Mouse (Mus musculus): ENCODE data around the gene Gnas. TPM values are rescaled to one million over a fixed set of nuclear protein-coding genes. Genes with fewer than 3 reads are reported as not detected.

Gnas gene
- total RNA-seq, 2 experiments from 2014 or later: 1,660 to 1,705 TPM

GRCm38 (mm10) chr2:174288673-174289430 is 4.7 kb downstream of the Gnas start:
- intact Hi-C loops (cut with DNase I; ENCODE audit: low total_unique reads): no loop called here
- no peak for DNase-seq

- no peak for DNase-seq
- intact Hi-C loops (cut with DNase I; ENCODE audit: low total_unique reads): no loop called here
Measured at GRCm38 (mm10) chr2:174291029-174291661, 7.0 kb downstream of the Gnas start.

- intact Hi-C loops (cut with DNase I; ENCODE audit: low total_unique reads): no loop called here
- DNase-seq: no peak
Measured at GRCm38 (mm10) chr2:174291662-174292030, 7.5 kb downstream of the Gnas start.

- intact Hi-C loops (cut with DNase I; ENCODE audit: low total_unique reads): no loop called here
- DNase-seq: no peak
Measured at GRCm38 (mm10) chr2:174294457-174294856, 10.3 kb downstream of the Gnas start.

GRCm38 (mm10) chr2:174295175-174295899 is 11.2 kb downstream of the Gnas start:
- intact Hi-C loops (cut with DNase I; ENCODE audit: low total_unique reads): loop anchor here (5.0 kb wide), 1 partner anchor 718 kb away; the partner anchor contains the start of gene Ankrd60
- DNase-seq: peak; percentile 74

- intact Hi-C loops (cut with DNase I; ENCODE audit: low total_unique reads): loop anchor here (5.0 kb wide), 1 partner anchor 719 kb away; the partner anchor contains the start of gene Ankrd60
- no peak for DNase-seq
Measured at GRCm38 (mm10) chr2:174295900-174296465, 11.9 kb downstream of the Gnas start.

- DNase-seq: no peak
- intact Hi-C loops (cut with DNase I; ENCODE audit: low total_unique reads): loop anchor here (5.0 kb wide), 1 partner anchor 720 kb away; the partner anchor contains the start of gene Ankrd60
Measured at GRCm38 (mm10) chr2:174297086-174297571, 13.0 kb downstream of the Gnas start.

GRCm38 (mm10) chr2:174297851-174298250 is 13.7 kb downstream of the Gnas start:
- DNase-seq: no peak
- intact Hi-C loops (cut with DNase I; ENCODE audit: low total_unique reads): loop anchor here (5.0 kb wide), 1 partner anchor 721 kb away; the partner anchor contains the start of gene Ankrd60

GRCm38 (mm10) chr2:174298471-174298870 is 14.4 kb downstream of the Gnas start:
- intact Hi-C loops (cut with DNase I; ENCODE audit: low total_unique reads): loop anchor here (5.0 kb wide), 1 partner anchor 721 kb away; the partner anchor contains the start of gene Ankrd60
- DNase-seq: no peak

GRCm38 (mm10) chr2:174299091-174299770 is 15.1 kb downstream of the Gnas start:
- intact Hi-C loops (cut with DNase I; ENCODE audit: low total_unique reads): loop anchor here (5.0 kb wide), 1 partner anchor 722 kb away; the partner anchor contains the start of gene Ankrd60
- DNase-seq: no peak

GRCm38 (mm10) chr2:174299771-174300160 is 15.6 kb downstream of the Gnas start:
- intact Hi-C loops (cut with DNase I; ENCODE audit: low total_unique reads): loop anchor here (5.0 kb wide), 1 partner anchor 722 kb away; the partner anchor contains the start of gene Ankrd60
- no peak for DNase-seq

- DNase-seq: no peak
- intact Hi-C loops (cut with DNase I; ENCODE audit: low total_unique reads): no loop called here
Measured at GRCm38 (mm10) chr2:174300186-174300585, 16.1 kb downstream of the Gnas start.

GRCm38 (mm10) chr2:174300666-174301065 is 16.5 kb downstream of the Gnas start:
- intact Hi-C loops (cut with DNase I; ENCODE audit: low total_unique reads): no loop called here
- no peak for DNase-seq

- no peak for DNase-seq
- intact Hi-C loops (cut with DNase I; ENCODE audit: low total_unique reads): no loop called here
Measured at GRCm38 (mm10) chr2:174302526-174302925, 18.4 kb downstream of the Gnas start.

- intact Hi-C loops (cut with DNase I; ENCODE audit: low total_unique reads): no loop called here
- DNase-seq: no peak
Measured at GRCm38 (mm10) chr2:174305646-174306045, 21.5 kb downstream of the Gnas start.

- DNase-seq: no peak
- intact Hi-C loops (cut with DNase I; ENCODE audit: low total_unique reads): no loop called here
Measured at GRCm38 (mm10) chr2:174307903-174308302, 23.8 kb downstream of the Gnas start.

GRCm38 (mm10) chr2:174310913-174311514 is 26.9 kb downstream of the Gnas start:
- intact Hi-C loops (cut with DNase I; ENCODE audit: low total_unique reads): loop anchor here (2.0 to 5.0 kb wide), 4 partner anchors 346 to 591 kb away; no protein-coding TSS in a partner anchor
- no peak for DNase-seq

- DNase-seq: no peak
- intact Hi-C loops (cut with DNase I; ENCODE audit: low total_unique reads): loop anchor here (2.0 to 5.0 kb wide), 4 partner anchors 346 to 591 kb away; no protein-coding TSS in a partner anchor
Measured at GRCm38 (mm10) chr2:174311613-174312012, 27.5 kb downstream of the Gnas start.

Measured in gastrocnemius, postnatal 14 days (tissue).